Mouse (Mus musculus) olfactory bulb, adult 2 months (tissue): ENCODE results near the gene Clec2d. TPM values are rescaled to one million over a fixed set of nuclear protein-coding genes. Genes with fewer than 3 reads are reported as not detected.
A peak's percentile ranks its signal among the peaks of the same experiment; 100 is the strongest.

Experiments used
- H3K27ac ChIP-seq: fragments of 200-500 bp; 2 replicates; pipeline ENCODE4 v1.5.1; 2012; ENCODE audit warnings: low read depth, low read length; ENCODE audit not compliant: insufficient read depth
- H3K4me1 ChIP-seq: fragments of 200-500 bp; 2 replicates; pipeline ENCODE4 v1.6.1; 2012; ENCODE audit warnings: low read length; ENCODE audit not compliant: control insufficient read depth, insufficient read depth
- H3K4me3 ChIP-seq: fragments of 200-500 bp; 2 replicates; pipeline ENCODE4 v1.5.1; 2012; ENCODE audit warnings: mild to moderate bottlenecking, low read depth, low read length, moderate library complexity; ENCODE audit not compliant: insufficient read depth
- CTCF ChIP-seq: fragments of 200-500 bp; IDR thresholded peaks from 2 replicates; pipeline ENCODE4 v1.5.1; 2012; ENCODE audit warnings: low read depth, mild to moderate bottlenecking, low read length, moderate library complexity; ENCODE audit not compliant: insufficient read depth
- POLR2A ChIP-seq: fragments of 200-500 bp; IDR thresholded peaks from 2 replicates; pipeline ENCODE4 v1.6.1; 2012; ENCODE audit warnings: mild to moderate bottlenecking, low read depth, low read length, moderate library complexity; ENCODE audit not compliant: insufficient read depth
- WGBS: fragments of 180-500 bp; shearing (Covaris S2); methylation state at CpG from one replicate; pipeline ENCODE4 v1.1.7; 2018; 5-methylcytosine and 5-hydroxymethylcytosine counted together
- polyA plus RNA-seq: library from polyadenylated mRNA; stranded (reverse); fragments of >200 nt; gene quantifications from 2 replicates; pipeline ENCODE4 v1.2.4, GENCODE M21; 2012; ENCODE audit warnings: low replicate concordance; ENCODE audit not compliant: missing spikeins, insufficient read depth, insufficient read length

Gene Clec2d
- polyA plus RNA-seq, 1 experiment = not detected

DNA sequence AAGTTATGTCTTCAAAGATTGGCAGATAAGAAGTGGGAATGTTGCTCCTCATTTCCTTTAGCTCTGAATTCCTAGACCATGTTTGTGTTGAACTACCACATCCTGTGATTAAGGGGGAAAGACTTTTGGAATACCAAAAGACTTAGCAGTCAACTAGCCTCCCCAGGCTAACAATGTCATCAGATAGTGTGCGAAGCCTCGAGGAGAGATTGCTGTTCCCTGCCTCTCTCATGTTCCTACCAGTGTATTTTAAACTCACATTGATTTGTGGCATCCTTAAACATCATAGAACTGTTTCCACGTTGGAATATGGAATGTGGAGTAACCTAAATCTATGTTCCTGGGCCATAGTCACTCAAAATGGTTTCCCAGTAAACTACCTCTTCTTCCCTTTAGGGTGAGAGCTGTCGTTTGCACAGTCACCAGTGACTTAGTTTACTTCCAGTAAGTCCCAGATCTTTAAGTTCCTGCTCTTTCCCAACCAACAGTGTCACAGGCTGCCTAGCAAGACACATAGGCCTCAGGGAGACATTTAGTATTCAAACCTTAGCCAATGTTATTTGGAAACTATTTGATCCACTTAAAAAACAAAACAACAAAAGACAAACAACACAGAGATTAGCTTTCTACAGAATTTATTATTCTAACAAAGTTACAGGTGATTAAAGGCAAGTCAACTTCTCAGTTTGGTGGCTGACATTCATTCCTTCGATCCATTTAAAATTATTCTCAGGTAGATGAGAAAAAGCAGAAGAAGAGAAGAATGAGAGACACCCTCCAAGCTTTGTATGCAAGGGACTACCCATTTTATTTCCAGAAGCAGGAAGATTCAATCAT is 51.8 kb downstream of the Clec2d start:
- H3K4me1 ChIP-seq = no peaks in the 10 kb centered on the region
- no peak overlapping the region for H3K27ac ChIP-seq
- 87% methylated on average over 5 of the region's 5 CpGs for WGBS
- H3K4me3 ChIP-seq = no peak overlapping the region
- TF ChIP-seq CTCF = no peak
- no peak for TF ChIP-seq POLR2A

DNA sequence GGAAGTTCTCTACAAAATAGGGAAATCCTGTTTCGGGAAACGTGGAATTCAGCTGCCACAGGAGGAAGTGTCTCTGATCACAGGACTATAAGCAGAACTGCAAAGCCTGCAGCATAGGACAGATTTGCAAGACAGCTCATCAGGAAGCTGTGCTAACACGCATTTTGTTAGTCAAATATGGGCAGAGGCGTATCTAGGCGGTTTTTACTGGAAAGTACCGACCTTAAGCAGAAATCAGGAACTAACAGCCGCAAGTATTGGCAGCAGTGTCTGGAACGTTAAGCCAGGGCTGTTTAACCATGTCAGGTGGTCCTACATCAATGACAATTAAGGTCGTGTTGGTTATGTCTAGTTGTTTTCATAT is 52.4 kb downstream of the Clec2d start:
- Histone ChIP-seq H3K4me3 (no peak overlapping the region), H3K27ac (no peak overlapping the region), H3K4me1 (peaks cover 4% of the 10 kb centered on the region; the same call in 1 of the 2 replicates)
- TF ChIP-seq POLR2A = no peak
- no peak for TF ChIP-seq CTCF
- WGBS = 61% methylated on average over 9 of the region's 9 CpGs

DNA sequence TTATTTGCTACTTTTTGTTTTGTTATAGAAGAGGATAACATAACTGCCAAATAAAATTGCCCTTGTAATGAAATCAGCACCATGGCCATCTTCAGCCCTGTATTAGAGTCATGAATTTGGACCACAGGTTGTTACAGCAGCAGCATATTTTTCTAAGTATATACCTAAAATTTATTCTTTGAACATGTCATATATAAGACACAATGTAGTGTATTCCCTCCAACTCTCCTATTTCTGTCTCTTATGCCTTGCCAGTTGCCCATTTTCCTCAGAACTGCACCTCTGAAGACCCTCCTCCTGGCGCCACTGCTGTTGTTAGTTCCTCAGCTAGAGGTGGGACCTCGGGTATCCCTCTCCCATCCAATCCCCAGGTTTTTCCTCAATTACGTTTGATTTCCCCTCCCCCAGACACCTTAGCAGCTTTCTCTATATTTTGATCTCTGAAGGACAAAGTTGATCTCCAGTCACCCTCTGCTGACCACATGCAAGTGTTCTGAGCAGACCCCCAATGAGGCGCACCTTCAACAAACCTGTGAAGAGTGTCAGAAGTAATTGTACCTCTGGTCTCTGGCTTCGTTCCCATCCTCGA is 53.0 kb downstream of the Clec2d start:
- Histone ChIP-seq H3K4me1 (peaks cover 4% of the 10 kb centered on the region; the same call in 1 of the 2 replicates), H3K4me3 (no peak overlapping the region), H3K27ac (no peak overlapping the region; the same call in 1 of the 2 replicates)
- no peak for TF ChIP-seq CTCF
- no peak for TF ChIP-seq POLR2A
- 86% methylated on average over 6 of the region's 6 CpGs for WGBS

DNA sequence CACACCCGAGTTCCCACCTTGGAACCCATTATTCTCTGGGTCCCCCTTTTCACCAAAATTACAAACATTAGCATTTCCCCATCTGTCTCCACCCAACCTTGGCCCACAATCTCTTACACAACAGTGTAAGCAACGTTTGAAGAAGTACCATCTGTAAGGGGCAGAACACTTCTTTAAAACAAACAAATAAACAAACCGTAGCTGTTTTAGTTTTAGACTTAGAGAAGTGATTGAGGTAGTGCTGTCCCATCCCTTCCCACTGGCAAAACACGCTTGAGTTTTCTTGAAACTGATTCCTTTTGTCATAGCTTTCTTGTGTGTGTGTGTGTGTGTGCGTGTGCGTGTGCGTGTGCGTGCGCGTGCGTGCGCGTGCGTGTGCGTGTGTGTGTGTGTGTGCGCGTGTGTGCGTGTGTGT is 53.5 kb downstream of the Clec2d start:
- peaks cover 4% of the 10 kb centered on the region; the same call in 1 of the 2 replicates for H3K4me1 ChIP-seq
- TF ChIP-seq POLR2A (no peak), CTCF (no peak)
- no peak overlapping the region for H3K4me3 ChIP-seq
- WGBS = 87% methylated on average over 18 of the region's 18 CpGs
- peak overlapping the region; percentile 0; the same call in 1 of the 2 replicates for H3K27ac ChIP-seq

DNA sequence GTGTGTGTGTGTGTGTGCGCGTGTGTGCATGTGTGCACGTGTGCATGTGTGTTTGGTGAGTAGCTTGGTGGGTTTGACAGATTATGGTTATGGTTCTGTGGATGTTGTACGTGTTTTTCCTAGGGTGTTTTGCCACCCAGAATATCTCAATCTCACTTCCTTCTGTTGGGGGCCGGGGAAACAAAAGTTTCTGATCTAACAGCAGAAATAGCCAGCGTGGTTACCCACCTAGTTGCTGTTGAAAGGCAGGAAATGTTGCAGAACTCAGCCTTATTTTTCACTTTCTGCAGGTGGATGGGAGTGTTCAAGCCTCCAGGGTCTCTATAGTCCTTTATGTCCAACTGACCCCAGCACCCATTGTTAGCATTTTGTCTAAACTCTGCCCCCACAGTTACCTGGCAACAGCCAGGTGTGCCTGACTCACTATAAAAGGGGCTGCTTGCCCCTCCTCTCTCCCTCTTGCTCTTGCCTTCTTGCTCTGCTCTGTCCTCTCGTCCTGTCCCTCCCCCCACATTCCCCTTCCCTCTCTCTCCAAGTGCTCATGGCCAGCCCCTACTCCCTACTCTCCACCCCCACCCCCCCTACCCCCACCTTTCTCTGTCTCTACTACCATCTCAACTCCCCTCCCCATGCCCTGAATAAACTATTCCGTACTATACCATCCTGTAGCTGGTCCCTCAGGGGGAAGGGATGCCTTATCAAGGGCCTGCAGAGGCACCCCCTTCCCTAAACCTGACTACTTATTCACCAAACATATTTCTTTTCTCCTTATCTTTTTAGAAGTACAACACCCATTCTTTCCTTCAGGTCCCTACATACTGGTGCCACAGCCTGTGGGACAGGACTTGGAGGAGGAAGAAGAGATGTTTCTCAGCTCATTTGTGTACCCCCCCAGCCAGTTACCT is 54.3 kb downstream of the Clec2d start:
- WGBS = 85% methylated on average over 8 of the region's 8 CpGs
- Histone ChIP-seq H3K4me1 (peaks cover 4% of the 10 kb centered on the region; the same call in 1 of the 2 replicates), H3K27ac (peak overlapping the region; percentile 0; the same call in 1 of the 2 replicates), H3K4me3 (no peak overlapping the region)
- TF ChIP-seq CTCF = no peak
- TF ChIP-seq POLR2A = no peak

DNA sequence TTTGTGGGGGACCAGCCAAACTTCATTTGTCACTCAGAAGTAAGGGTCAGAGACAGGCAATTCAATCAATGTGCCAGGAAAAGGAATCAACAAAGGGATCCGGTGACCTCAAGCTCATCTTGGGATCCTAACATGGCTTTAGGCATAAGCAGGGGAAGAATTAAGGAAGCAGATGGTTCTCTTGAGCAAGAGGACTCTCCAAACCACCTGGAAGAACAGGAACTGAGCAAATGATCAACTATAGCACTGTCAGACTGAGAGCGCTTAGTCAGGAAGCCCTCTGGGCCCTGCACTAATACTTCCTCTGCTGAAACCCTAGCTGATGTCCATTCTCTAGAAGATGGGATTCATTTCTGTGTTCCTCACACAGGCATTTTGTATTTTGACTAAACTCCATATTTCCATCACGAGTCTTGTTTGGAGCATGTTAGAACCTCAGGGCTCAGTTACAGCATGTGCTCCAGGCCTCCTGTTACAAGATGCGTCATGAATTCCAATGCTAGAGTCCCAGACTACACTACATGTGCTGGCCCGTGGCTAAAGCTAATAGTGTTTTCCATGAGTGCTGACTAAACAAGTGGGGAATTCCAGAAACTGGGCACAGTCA is 55.5 kb downstream of the Clec2d start:
- Histone ChIP-seq H3K4me3 (no peak overlapping the region), H3K4me1 (peaks cover 4% of the 10 kb centered on the region; the same call in 1 of the 2 replicates), H3K27ac (peak overlapping the region; percentile 19; the same call in 1 of the 2 replicates)
- 90% methylated on average over 5 of the region's 5 CpGs for WGBS
- TF ChIP-seq CTCF = no peak
- no peak for TF ChIP-seq POLR2A

Other genes starting within 250 kb of the Clec2d start
- gene Clec2g, start 246.2 kb upstream of the Clec2d start, polyA plus RNA-seq = not detected in 2 replicates
- gene Klrb1f, start 134.7 kb upstream of the Clec2d start, polyA plus RNA-seq = not detected in 2 replicates
- not detected in 2 replicates for gene Clec2e, start 79.7 kb upstream of the Clec2d start, polyA plus RNA-seq
- not detected in 2 replicates for gene Cd69, start 94.8 kb downstream of the Clec2d start, polyA plus RNA-seq
- not detected in 2 replicates for gene 4922502D21Rik, start 151.2 kb downstream of the Clec2d start, polyA plus RNA-seq
- not detected in 2 replicates for gene Clec12a, start 162.1 kb downstream of the Clec2d start, polyA plus RNA-seq
- not detected in 2 replicates for gene Clec12b, start 205.3 kb downstream of the Clec2d start, polyA plus RNA-seq
- gene Clec1b, start 216.7 kb downstream of the Clec2d start, polyA plus RNA-seq = not detected in 2 replicates
- gene Clec9a, start 228.2 kb downstream of the Clec2d start, polyA plus RNA-seq = not detected in 2 replicates